Mouse (Mus musculus) embryo, embryonic 9.5 days (tissue): ENCODE data around the gene Pth1r.

Experiments
- DNase-seq: peaks from one replicate; pipeline ENCODE4 v3.0.0-alpha.2; 2017; ENCODE audit errors: extremely low spot score

Gene Pth1r

DNA sequence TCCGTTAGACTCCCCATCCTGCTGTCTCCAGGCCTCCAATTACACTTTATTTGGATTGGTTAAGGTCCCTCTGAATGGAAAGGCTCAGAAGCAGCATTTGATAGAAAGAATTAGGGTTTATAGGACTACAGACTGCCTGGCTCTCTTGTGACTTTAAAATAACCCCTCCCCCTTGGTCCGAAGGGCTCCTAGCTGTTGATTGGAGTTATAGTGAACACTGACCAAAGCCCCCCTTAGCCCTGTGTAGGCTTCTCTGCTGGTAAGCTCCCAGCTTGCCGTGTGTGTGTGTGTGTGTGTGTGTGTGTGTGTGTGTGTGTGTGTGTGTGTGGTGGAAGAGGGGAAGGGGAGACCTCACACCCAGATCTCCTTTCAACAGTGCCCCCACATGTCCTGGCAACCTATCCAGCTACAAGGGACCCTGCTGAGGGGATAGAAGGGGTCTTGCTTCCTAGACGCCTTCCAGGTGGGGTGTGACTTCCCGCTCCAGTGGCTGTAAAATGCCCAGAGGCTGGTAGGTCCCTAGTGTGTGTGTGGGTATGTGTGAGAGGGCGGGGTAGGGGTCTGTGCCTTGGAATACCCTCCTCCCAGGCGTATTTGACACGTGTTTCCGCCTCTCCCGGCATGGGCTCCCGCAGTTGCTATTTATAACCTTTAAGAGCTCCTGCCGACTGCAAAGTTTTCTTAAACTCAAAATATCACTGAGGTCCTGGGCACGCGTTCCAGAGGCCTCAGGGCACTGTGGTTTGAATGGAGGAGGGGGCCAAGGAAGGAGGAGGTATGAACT is 3.7 kb upstream of the Pth1r start:
- DNase-seq = no peak

DNA sequence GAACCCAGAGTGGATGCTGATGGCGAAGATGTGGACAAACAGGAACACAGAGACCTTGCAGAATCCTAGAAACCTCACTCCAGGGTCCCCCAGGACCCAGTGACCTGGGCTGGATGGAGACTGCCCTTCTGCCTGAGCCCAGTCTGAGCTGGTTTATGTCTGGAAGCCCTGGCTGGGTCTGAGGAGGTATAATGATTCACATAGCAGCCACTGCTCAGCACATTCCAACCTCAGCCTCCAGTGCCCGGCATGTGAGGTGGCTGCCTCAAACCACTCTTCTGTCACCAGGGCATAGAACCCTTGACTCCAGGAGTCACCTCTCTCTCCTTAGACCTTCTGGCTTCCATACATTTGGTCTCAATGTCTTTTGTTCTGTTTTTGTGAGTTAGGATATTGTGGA is 1.5 kb upstream of the Pth1r start:
- no peak for DNase-seq

DNA sequence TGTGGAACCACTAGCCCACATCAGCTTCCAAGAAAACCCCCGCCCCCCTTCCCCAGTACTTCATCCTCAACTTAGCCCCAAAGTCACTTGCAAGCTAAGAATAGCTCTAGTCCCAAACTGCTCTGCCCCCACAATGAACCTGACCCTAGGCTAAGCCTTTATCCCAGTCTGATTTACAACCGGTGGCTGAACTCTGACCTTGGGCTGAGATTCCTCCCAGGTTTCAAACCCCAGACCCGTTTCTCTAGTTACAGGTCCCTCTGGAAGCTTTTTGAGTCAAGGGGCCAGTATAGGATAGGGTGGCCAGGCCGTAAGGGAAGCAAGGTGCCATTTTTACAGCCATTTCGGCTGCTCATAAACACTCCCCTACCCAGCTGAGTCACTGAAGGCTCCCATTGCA is 707 bp downstream of the Pth1r start:
- DNase-seq = peak; percentile 62

GRCm38 (mm10) chr9:110745752-110746151 is 1.2 kb downstream of the Pth1r start:
- no peak for DNase-seq

- peak; percentile 73 for DNase-seq
Observed at GRCm38 (mm10) chr9:110743456-110744323, 3.3 kb downstream of the Pth1r start.

DNA sequence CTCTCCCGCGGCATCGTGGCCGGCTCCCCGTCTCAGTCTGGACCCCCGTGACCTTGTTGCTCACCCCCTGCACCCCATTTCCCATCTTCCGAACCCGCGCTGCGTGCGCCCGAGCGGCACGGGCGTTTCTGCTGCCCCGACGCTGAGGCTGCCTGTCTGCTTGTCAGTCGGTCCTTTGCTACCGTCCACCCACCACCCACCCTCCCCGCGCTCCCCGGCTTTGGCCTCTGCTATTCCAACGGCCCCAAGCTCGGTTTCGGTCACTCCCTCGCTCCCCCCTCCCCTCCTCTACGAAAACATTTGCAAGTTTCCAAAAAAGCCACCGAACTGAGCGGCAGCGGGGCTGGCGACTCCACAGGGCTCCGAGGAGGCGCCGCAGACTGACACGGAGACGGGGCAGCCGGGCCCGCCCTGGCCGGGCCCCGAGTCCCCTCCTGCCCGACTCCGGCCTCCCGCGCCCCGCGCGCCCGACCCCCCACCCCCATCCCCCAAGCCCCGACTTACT is 3.9 kb downstream of the Pth1r start:
- DNase-seq = peak; percentile 78

DNA sequence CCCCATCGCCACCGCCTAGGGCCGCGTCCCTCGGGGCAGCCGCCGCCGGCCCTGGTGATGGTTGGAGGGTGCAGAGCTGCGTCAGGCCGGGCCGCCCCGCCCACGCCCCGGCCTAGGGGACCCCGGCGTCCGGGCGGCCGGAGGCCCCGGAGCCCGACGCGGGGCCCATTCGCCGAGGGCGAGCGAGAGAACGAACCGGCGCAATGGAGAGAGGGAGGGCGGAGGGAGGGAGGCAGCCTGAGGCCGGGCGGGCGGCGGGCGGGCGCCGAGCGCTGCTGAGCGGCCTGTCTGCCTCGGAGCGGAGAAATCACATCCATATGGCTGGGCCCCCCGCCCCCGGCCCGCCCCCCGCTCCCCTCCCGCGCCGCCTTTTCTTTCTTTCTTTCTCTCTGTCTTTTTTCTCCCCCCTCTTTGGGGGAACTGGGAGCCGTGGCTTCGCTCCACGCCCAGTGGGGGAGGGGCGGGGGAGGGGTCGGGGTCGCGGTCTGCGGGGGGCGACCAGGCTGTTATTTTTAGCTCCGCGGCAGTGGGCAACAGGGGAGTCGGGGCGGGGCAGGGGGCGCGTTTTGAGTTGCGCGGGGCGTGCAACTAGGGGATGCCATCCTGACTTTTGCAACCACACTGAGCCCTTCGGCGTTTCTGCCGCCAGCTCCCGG is 4.5 kb downstream of the Pth1r start:
- peak; percentile 46 for DNase-seq

GRCm38 (mm10) chr9:110741711-110742294 is 5.1 kb downstream of the Pth1r start, which contains the start of gene Myl3:
TSS of gene Myl3 (plus strand) at chr9:110741861.
- DNase-seq = no peak

DNA sequence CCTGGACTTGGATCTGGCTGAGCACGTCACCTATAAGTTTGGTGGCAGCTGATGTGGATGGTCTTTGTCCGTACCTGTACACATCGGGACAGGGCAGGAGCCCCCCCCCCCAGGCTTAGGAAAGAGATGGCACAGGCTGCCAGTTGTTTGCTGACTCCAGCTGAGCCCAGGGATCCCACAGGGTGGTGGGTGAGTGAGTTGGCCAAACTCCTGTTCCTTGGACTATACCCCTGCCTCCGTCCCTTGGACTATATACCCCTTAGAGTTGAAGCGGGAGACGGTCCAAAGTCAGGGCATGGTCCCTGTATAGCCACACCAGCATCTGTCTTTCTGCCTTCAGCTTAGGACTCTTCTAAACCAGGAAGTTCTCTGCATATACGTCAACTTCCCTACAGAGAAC is 7.0 kb downstream of the Pth1r start:
- DNase-seq = no peak

DNA sequence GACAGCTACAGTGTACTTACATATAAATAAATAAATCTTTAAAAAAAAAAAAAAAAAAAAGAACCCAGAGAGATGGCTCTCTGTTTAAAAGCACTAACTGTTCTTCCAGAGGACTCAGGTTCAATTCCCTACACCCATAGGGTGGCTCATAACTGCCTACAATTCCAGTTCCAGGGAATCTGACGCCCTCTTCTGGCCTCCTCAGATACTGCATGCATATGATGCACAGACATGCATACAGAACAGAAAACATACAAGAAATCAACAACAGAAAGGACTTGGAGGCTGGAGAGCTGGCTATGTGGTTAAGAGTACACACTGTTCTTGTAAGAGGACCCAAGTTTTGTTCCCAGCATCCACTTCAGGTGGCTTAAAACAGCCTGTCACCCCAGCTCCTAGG is 8.9 kb downstream of the Pth1r start:
- no peak for DNase-seq

DNA sequence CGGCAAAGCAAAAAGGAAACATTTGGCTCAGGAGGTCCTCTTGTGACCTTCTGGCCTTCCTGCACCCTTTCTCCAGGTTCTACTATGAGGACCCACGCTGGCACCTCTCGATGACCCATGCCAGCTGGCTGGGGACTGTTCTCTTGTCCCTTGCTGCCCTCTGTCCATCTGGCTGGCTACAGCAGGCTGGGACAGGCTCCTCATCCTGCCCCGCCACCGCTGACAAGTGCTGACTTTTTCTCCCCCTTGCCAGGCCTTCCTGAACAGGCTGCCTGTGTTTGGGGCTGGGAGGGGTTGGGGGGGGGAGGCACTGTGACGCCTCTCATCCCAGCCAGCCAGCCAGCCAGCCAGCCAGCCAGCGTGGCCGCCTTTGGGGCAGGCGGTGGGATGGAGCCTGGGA is 10.6 kb downstream of the Pth1r start:
- DNase-seq = no peak

GRCm38 (mm10) chr9:110734154-110734553 is 12.8 kb downstream of the Pth1r start:
- no peak for DNase-seq

- no peak for DNase-seq
Observed at GRCm38 (mm10) chr9:110733102-110733501, 13.8 kb downstream of the Pth1r start.

DNA sequence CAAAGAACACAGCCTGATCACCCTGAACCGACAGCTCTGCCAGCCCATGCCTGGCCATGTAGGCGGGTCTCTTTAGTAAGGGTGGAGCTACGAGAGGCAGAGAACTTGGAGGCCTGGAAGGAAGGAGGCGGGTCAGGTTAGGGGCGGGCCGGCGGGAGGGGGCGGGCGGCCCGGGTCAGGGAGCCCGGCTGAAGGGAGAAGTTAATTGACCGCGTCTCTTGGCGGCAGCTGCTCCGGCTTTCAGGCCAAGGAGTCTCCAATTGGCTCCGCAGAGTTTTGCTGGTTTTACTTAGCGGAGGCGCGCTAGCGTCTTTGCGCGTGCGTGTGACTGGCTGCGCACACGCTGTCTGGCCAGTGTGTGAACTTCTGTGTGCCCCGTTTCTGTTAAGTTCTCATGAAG is 14.3 kb downstream of the Pth1r start:
- peak; percentile 93 for DNase-seq

DNA sequence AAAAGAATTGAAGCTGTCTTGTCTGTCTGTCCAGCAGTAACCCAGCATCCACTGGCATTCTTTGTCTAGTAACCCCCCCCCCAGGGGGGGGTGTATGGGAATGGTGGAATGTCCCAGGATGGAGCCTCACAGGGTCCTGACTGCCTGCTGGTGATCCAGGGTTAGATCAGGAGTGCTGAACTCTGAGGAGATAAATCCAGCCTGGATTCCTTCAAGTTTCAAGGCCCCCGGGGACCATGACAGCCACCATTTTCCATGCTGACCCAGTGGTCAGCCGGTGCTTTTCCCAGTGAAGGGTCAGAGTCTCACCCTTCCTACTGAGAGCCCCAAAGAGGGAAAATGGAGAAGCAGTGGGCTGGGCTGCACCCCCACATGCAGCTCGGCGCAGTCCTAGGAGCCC is 15.1 kb downstream of the Pth1r start:
- DNase-seq = no peak

DNA sequence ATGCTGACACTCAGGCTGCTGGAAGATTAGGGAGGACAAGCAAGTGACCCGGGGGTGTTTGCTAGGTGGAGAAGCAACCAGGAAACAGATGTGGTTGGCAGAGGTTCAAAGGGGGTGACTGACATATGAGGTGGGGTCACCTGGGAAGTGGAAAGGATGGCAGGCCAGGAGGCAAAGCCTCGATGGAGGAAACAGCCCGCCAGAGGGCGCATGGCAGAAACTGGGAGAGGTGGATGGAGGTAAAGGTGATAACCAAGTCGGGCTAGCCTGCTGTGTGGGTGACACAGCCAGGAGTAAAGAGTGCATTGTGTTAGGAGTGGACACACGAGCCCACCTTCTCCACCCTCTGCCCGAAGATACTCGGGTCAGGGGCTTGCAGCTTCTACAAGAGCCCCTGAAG is 17.1 kb downstream of the Pth1r start:
- no peak for DNase-seq

GRCm38 (mm10) chr9:110726867-110727266 is 20.1 kb downstream of the Pth1r start:
- DNase-seq = no peak

- no peak for DNase-seq
Observed at GRCm38 (mm10) chr9:110725721-110726135, 21.2 kb downstream of the Pth1r start.

GRCm38 (mm10) chr9:110722060-110722459 is 24.9 kb downstream of the Pth1r start:
- DNase-seq = no peak

DNA sequence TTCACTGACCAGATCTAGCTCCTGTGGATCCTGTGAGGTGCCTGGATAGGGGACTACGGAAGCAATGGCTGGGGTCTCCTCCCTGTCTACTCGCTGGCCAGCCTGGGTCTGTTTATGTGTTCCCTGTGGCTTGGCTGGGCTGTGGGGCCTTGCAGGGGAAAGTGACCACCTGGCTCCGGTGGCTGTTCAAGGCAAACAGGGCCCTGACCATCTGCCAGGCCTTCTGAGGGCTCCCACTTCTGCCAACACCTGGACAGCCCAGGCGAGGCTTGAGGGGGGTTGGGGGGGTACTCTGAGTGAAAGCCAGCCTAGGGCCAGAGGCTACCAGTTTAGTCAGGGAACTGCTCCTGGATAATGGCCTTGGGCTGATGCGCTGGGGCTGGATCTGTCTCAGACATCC is 27.0 kb downstream of the Pth1r start:
- DNase-seq = no peak

GRCm38 (mm10) chr9:110718810-110719209 is 28.1 kb downstream of the Pth1r start:
- DNase-seq = no peak

- DNase-seq = no peak
Observed at GRCm38 (mm10) chr9:110718071-110718470, 28.9 kb downstream of the Pth1r start.
